Mouse (Mus musculus) ES-E14 (cell line): ENCODE results near the gene Csnk2a2. TPM values are rescaled to one million over a fixed set of nuclear protein-coding genes. Genes with fewer than 3 reads are reported as not detected.
A peak's percentile ranks its signal among the peaks of the same experiment; 100 is the strongest.

ENCODE experiments used
- DNase-seq: peaks from one replicate; pipeline ENCODE4 v3.0.0-alpha.2; 2013; ENCODE audit warnings: low read depth, low spot score
- H3K27ac ChIP-seq: 2 replicates; pipeline ENCODE4 v1.5.1; 2012; ENCODE audit warnings: low read depth, mild to moderate bottlenecking, low read length, moderate library complexity, mixed read lengths; ENCODE audit not compliant: poor library complexity, insufficient read depth, severe bottlenecking
- H3K36me3 ChIP-seq: 2 replicates; pipeline ENCODE4 v1.6.1; 2012; ENCODE audit warnings: mild to moderate bottlenecking, low read length, moderate library complexity, mixed read lengths; ENCODE audit not compliant: control insufficient read depth, poor library complexity, insufficient read depth, severe bottlenecking
- H3K4me1 ChIP-seq, 2 experiments: fragments of 150-350 bp in 1 of 2; sonication (generic) in 1 of 2; 2 replicates each; pipeline ENCODE4 v1.6.1; 2012; ENCODE audit warnings: low read length in 2 of 2, mild to moderate bottlenecking in 1 of 2, mixed read lengths in 1 of 2; ENCODE audit not compliant: control insufficient read depth in 2 of 2, insufficient read depth in 2 of 2, poor library complexity in 1 of 2
- H3K4me3 ChIP-seq, 2 experiments: fragments of 150-350 bp in 1 of 2; sonication (generic) in 1 of 2; 2 replicates each; pipeline ENCODE4 v1.5.1; 2012; ENCODE audit warnings: low read length in 2 of 2, low read depth in 1 of 2, mild to moderate bottlenecking in 1 of 2, mixed read lengths in 1 of 2; ENCODE audit not compliant: insufficient read depth in 1 of 2, poor library complexity in 1 of 2, severe bottlenecking in 1 of 2
- H3K9ac ChIP-seq: 2 replicates; pipeline ENCODE4 v1.6.1; 2012; ENCODE audit warnings: low read depth, mild to moderate bottlenecking, low read length, mixed read lengths; ENCODE audit not compliant: poor library complexity, insufficient read depth, severe bottlenecking
- H3K9me3 ChIP-seq: fragments of 150-350 bp; sonication (generic); 2 replicates; pipeline ENCODE4 v1.6.1; 2012; ENCODE audit warnings: low read depth, mild to moderate bottlenecking, low read length; ENCODE audit not compliant: control insufficient read depth, insufficient read depth
- CHD2 ChIP-seq: IDR thresholded peaks from 2 replicates; pipeline ENCODE4 v1.6.1; 2014; ENCODE audit warnings: mild to moderate bottlenecking, low read depth, low read length, inconsistent platforms
- HCFC1 ChIP-seq: IDR thresholded peaks from 2 replicates; pipeline ENCODE4 v1.6.1; 2012; ENCODE audit warnings: low read length, inconsistent platforms, borderline replicate concordance; ENCODE audit not compliant: insufficient read depth
- MAFK ChIP-seq: IDR thresholded peaks from 2 replicates; pipeline ENCODE4 v1.6.1; 2014; ENCODE audit warnings: mild to moderate bottlenecking, low read depth, low read length, inconsistent platforms; ENCODE audit not compliant: insufficient read depth
- ZC3H11A ChIP-seq: IDR thresholded peaks from 2 replicates; pipeline ENCODE4 v1.6.1; 2012; ENCODE audit warnings: low read depth, mild to moderate bottlenecking, inconsistent platforms, low read length, borderline replicate concordance
- ZNF384 ChIP-seq: IDR thresholded peaks from 2 replicates; pipeline ENCODE4 v1.6.1; 2012; ENCODE audit warnings: low read depth, low read length, inconsistent platforms
- in situ Hi-C, 2 experiments: fragments of 600-800 bp; cut with MboI; formaldehyde crosslinking; loops; one replicate each; pipeline ENCODE4 v1.15.1; 2025; ENCODE audit warnings: low sequenced_read_pairs in 2 of 2, inconsistent platforms in 1 of 2; ENCODE audit not compliant: unreplicated experiment in 2 of 2
- total RNA-seq: library from RNA; depleted of rRNA; stranded (reverse); fragments of 300-350 nt; gene quantifications from 2 replicates; pipeline ENCODE4 v1.2.3, GENCODE M21; 2012

Gene Csnk2a2
- total RNA-seq, 1 experiment: 52.4 TPM

- peaks cover 6% of the 10 kb centered on the region for H3K9me3 ChIP-seq
- TF ChIP-seq MAFK: no peak
- TF ChIP-seq ZC3H11A: no peak
- no peak for TF ChIP-seq CHD2
- no peak for TF ChIP-seq ZNF384
- no peak for TF ChIP-seq HCFC1
- in situ Hi-C loops: no loop called here
Observed at GRCm38 (mm10) chr8:95437341-95437992, 52.4 kb downstream of the Csnk2a2 start.

DNA sequence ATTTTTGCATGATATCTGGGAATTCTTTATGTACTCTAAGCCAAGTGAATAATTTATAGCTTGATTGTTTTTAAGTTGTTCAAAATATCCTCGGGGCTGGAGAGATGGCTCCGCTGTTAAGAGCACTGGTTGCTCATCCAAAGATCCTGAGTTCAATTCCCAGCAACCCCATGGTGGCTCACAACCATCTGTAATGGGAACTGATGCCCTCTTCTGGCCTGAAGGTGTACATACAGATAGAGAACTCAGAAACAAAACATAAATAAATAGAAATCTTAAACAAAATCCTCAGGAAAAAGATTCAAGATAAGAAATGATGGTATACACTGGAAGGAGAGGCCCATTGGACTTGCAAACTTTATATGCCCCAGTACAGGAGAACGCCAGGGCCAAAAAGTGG lies 53.9 kb downstream of the Csnk2a2 start:
- no peak for TF ChIP-seq ZNF384
- no peak for TF ChIP-seq ZC3H11A
- no peak for TF ChIP-seq CHD2
- TF ChIP-seq MAFK: no peak
- no peak for TF ChIP-seq HCFC1
- no peak overlapping the region for H3K27ac ChIP-seq
- no peaks in the 10 kb centered on the region for H3K9me3 ChIP-seq
- H3K9ac ChIP-seq: no peak overlapping the region
- no peak for DNase-seq
- peaks cover 3 to 7% of the 10 kb centered on the region in 2 experiments; a peak in 2 of 4 replicates for H3K4me1 ChIP-seq
- in situ Hi-C loops: no loop called here
- H3K36me3 ChIP-seq: no peaks in the 10 kb centered on the region
- no peak overlapping the region for H3K4me3 ChIP-seq

More at GRCm38 (mm10) chr8:95437341-95437992, 52.4 kb downstream of the Csnk2a2 start:
- Histone ChIP-seq H3K4me1 (peaks cover 3 to 7% of the 10 kb centered on the region in 2 experiments; a peak in 2 of 4 replicates), H3K4me3 (no peak overlapping the region), H3K27ac (no peak overlapping the region), H3K36me3 (no peaks in the 10 kb centered on the region), H3K9ac (no peak overlapping the region)
- DNase-seq: no peak

- no peak overlapping the region for H3K27ac ChIP-seq
- peaks cover 3 to 7% of the 10 kb centered on the region in 2 experiments; a peak in 2 of 4 replicates for H3K4me1 ChIP-seq
Observed at GRCm38 (mm10) chr8:95435471-95435870, 54.4 kb downstream of the Csnk2a2 start.

DNA sequence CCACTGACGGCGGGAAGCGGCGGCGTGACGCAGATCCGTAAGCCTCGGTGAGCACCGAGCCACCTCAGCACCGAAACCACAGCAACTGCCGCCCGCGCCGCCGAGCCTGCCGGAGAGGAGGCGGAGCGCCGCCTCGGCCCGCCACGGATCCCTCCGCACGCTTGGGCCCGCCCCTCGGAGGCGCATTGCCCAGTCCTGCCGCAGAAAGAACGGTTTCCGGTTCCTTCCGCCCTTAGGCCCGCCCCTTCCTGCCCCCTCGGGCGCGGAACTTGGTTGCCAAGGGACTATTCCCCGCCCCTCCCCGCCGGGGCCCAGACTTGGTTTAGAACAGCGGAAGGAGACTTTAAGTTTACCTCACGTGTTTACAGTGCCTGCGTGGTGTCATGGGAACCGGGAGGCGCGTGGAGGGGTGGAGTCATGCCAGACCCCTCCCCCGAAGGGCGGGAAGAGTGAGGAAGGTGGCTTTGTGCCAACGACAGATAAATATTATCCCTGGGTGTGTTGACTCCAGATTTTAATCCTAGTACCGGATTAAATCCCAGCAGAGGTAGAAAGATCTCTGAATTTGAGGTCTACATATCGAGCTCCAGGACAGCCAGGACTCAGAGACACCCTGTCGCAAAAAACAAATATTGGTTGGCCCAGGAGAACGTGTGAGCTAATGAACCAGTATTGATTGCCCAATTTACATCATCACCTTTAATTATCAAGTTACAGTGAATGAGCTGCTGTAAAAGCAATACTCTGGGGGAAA lies 55.0 kb downstream of the Csnk2a2 start, which contains the start of gene Cfap20:
Cfap20 (minus strand) TSS at position 184 of the 754 bp plus-strand sequence.
- Histone ChIP-seq H3K27ac (peak within 1 kb of the TSS; percentile 42), H3K4me3 (peak within 1 kb of the TSS; percentile 75 to 76), H3K9ac (peak within 1 kb of the TSS; percentile 80), H3K4me1 (peaks cover 3 to 10% of the 10 kb centered on the region in 2 experiments; a peak in 2 of 4 replicates), H3K36me3 (no peaks in the 10 kb centered on the region), H3K9me3 (no peaks in the 10 kb centered on the region)
- TF ChIP-seq MAFK (no peak), HCFC1 (0 out of 2 replicates have a peak, but pooled peaks have one; percentile 39), ZNF384 (no peak), CHD2 (peak; percentile 51), ZC3H11A (0 out of 2 replicates have a peak, but pooled peaks have one; percentile 1)
- DNase-seq: peak; percentile 99
- in situ Hi-C loops: no loop called here

More at GRCm38 (mm10) chr8:95435471-95435870, 54.4 kb downstream of the Csnk2a2 start:
- no peak for TF ChIP-seq MAFK
- 0 out of 2 replicates have a peak, but pooled peaks have one; percentile 1 for TF ChIP-seq ZC3H11A
- Histone ChIP-seq H3K9me3 (no peaks in the 10 kb centered on the region), H3K4me3 (peak overlapping the region in 1 of 2 experiments; percentile 44; a peak in 2 of 4 replicates), H3K36me3 (no peaks in the 10 kb centered on the region), H3K9ac (no peak overlapping the region)
- in situ Hi-C loops: no loop called here
- DNase-seq: no peak
